Mouse (Mus musculus): ENCODE data around the gene Lypd6. TPM values are rescaled to one million over a fixed set of nuclear protein-coding genes. Genes with fewer than 3 reads are reported as not detected.

Lypd6 gene
- 0.13 and 0.40 TPM in 2 replicates for polyA plus RNA-seq (2015; fragmentation: Nextera tagmentation; extraction: Ambion mirVana)

- H3K36me3 ChIP-seq (replicated peaks) = no peaks in the 10 kb centered on the region
- H3K9me3 ChIP-seq (replicated peaks) = no peaks in the 10 kb centered on the region
- H3K4me3 ChIP-seq (replicated peaks) = peak within 1 kb of the TSS; percentile 52
- peak; percentile 74 for ATAC-seq (ENCODE audit: insufficient read depth)
- H3K4me1 ChIP-seq (replicated peaks) = no peaks in the 10 kb centered on the region
- peak within 1 kb of the TSS; percentile 68 for H3K4me2 ChIP-seq
- H3K27me3 ChIP-seq = peaks cover 37% of the 10 kb centered on the region
- H3K27ac ChIP-seq (replicated peaks) = no peak within 1 kb of the TSS
- no peak within 1 kb of the TSS for H3K9ac ChIP-seq
- under 1% methylated on average over 64 of the region's 76 CpGs for WGBS (ENCODE audit: insufficient replicate concordance)
These were observed at the start of gene Lypd6 for GRCm38 (mm10) chr2:50066246-50066967. Gene Lypd6, plus strand, starts transcription at chr2:50066429.

GRCm38 (mm10) chr2:50019477-50019876 lies 46.8 kb upstream of the Lypd6 start:
- H3K4me1 ChIP-seq (replicated peaks) = no peaks in the 10 kb centered on the region
- H3K4me2 ChIP-seq = no peak overlapping the region
- H3K36me3 ChIP-seq (replicated peaks) = no peaks in the 10 kb centered on the region
- no peaks in the 10 kb centered on the region for H3K27me3 ChIP-seq
- no peak overlapping the region for H3K27ac ChIP-seq (replicated peaks)
- no peaks in the 10 kb centered on the region for H3K9me3 ChIP-seq (replicated peaks)
- H3K4me3 ChIP-seq (replicated peaks) = no peak overlapping the region
- WGBS (ENCODE audit: insufficient replicate concordance) = 37% methylated on average over 1 of the region's 1 CpGs
- ATAC-seq (ENCODE audit: insufficient read depth) = no peak
- H3K9ac ChIP-seq = no peak overlapping the region

- no peak for ATAC-seq (ENCODE audit: insufficient read depth)
- H3K27ac ChIP-seq (replicated peaks) = no peak overlapping the region
- 65% methylated on average over 5 of the region's 5 CpGs for WGBS (ENCODE audit: insufficient replicate concordance)
These were observed 40.7 kb upstream of the Lypd6 start for GRCm38 (mm10) chr2:50025549-50025948.

GRCm38 (mm10) chr2:50028930-50029329 lies 37.3 kb upstream of the Lypd6 start:
- Histone ChIP-seq H3K27me3 (no peaks in the 10 kb centered on the region), H3K4me3 (replicated peaks) (no peak overlapping the region), H3K9ac (no peak overlapping the region), H3K27ac (replicated peaks) (no peak overlapping the region), H3K4me1 (replicated peaks) (no peaks in the 10 kb centered on the region), H3K4me2 (no peak overlapping the region), H3K9me3 (replicated peaks) (no peaks in the 10 kb centered on the region), H3K36me3 (replicated peaks) (no peaks in the 10 kb centered on the region)
- WGBS (ENCODE audit: insufficient replicate concordance) = 57% methylated on average over 8 of the region's 8 CpGs
- no peak for ATAC-seq (ENCODE audit: insufficient read depth)

More at GRCm38 (mm10) chr2:50025549-50025948, 40.7 kb upstream of the Lypd6 start:
- Histone ChIP-seq H3K36me3 (replicated peaks) (no peaks in the 10 kb centered on the region), H3K4me2 (no peak overlapping the region), H3K4me1 (replicated peaks) (no peaks in the 10 kb centered on the region), H3K27me3 (no peaks in the 10 kb centered on the region), H3K9ac (no peak overlapping the region), H3K9me3 (replicated peaks) (no peaks in the 10 kb centered on the region), H3K4me3 (replicated peaks) (no peak overlapping the region)

- no peaks in the 10 kb centered on the region for H3K27me3 ChIP-seq
- no peak for ATAC-seq (ENCODE audit: insufficient read depth)
- H3K27ac ChIP-seq (replicated peaks) = no peak overlapping the region
- H3K36me3 ChIP-seq (replicated peaks) = no peaks in the 10 kb centered on the region
- no peak overlapping the region for H3K4me3 ChIP-seq (replicated peaks)
- no peak overlapping the region for H3K4me2 ChIP-seq
- H3K9ac ChIP-seq = no peak overlapping the region
- 61% methylated on average over 7 of the region's 7 CpGs for WGBS (ENCODE audit: insufficient replicate concordance)
- no peaks in the 10 kb centered on the region for H3K4me1 ChIP-seq (replicated peaks)
- H3K9me3 ChIP-seq (replicated peaks) = no peaks in the 10 kb centered on the region
These were observed 21.9 kb upstream of the Lypd6 start for GRCm38 (mm10) chr2:50044170-50044870.

GRCm38 (mm10) chr2:50044871-50045470 lies 21.3 kb upstream of the Lypd6 start:
- Histone ChIP-seq H3K9ac (no peak overlapping the region), H3K9me3 (replicated peaks) (no peaks in the 10 kb centered on the region), H3K4me3 (replicated peaks) (no peak overlapping the region), H3K27ac (replicated peaks) (no peak overlapping the region), H3K27me3 (no peaks in the 10 kb centered on the region), H3K4me2 (no peak overlapping the region), H3K4me1 (replicated peaks) (no peaks in the 10 kb centered on the region), H3K36me3 (replicated peaks) (no peaks in the 10 kb centered on the region)
- no peak for ATAC-seq (ENCODE audit: insufficient read depth)
- WGBS (ENCODE audit: insufficient replicate concordance) = 58% methylated on average over 7 of the region's 7 CpGs

- no peaks in the 10 kb centered on the region for H3K27me3 ChIP-seq
- H3K4me1 ChIP-seq (replicated peaks) = no peaks in the 10 kb centered on the region
- H3K27ac ChIP-seq (replicated peaks) = no peak overlapping the region
- 59% methylated on average over 4 of the region's 4 CpGs for WGBS (ENCODE audit: insufficient replicate concordance)
- H3K4me3 ChIP-seq (replicated peaks) = no peak overlapping the region
- no peak for ATAC-seq (ENCODE audit: insufficient read depth)
- H3K9me3 ChIP-seq (replicated peaks) = no peaks in the 10 kb centered on the region
- H3K9ac ChIP-seq = no peak overlapping the region
- no peaks in the 10 kb centered on the region for H3K36me3 ChIP-seq (replicated peaks)
- H3K4me2 ChIP-seq = no peak overlapping the region
These were observed 20.4 kb upstream of the Lypd6 start for GRCm38 (mm10) chr2:50045841-50046240.

- no peak for ATAC-seq (ENCODE audit: insufficient read depth)
- Histone ChIP-seq H3K4me1 (replicated peaks) (no peaks in the 10 kb centered on the region), H3K9me3 (replicated peaks) (no peaks in the 10 kb centered on the region)
These were observed 17.8 kb upstream of the Lypd6 start for GRCm38 (mm10) chr2:50048442-50048841.

GRCm38 (mm10) chr2:50053893-50054292 lies 12.3 kb upstream of the Lypd6 start:
- no peaks in the 10 kb centered on the region for H3K9me3 ChIP-seq (replicated peaks)
- H3K27ac ChIP-seq (replicated peaks) = no peak overlapping the region
- no peaks in the 10 kb centered on the region for H3K27me3 ChIP-seq
- H3K4me3 ChIP-seq (replicated peaks) = no peak overlapping the region
- no peaks in the 10 kb centered on the region for H3K4me1 ChIP-seq (replicated peaks)
- ATAC-seq (ENCODE audit: insufficient read depth) = no peak
- no peaks in the 10 kb centered on the region for H3K36me3 ChIP-seq (replicated peaks)
- 52% methylated on average over 1 of the region's 1 CpGs for WGBS (ENCODE audit: insufficient replicate concordance)
- no peak overlapping the region for H3K9ac ChIP-seq
- no peak overlapping the region for H3K4me2 ChIP-seq

More at GRCm38 (mm10) chr2:50048442-50048841, 17.8 kb upstream of the Lypd6 start:
- H3K27ac ChIP-seq (replicated peaks) = no peak overlapping the region
- no peaks in the 10 kb centered on the region for H3K27me3 ChIP-seq
- no peaks in the 10 kb centered on the region for H3K36me3 ChIP-seq (replicated peaks)
- H3K4me2 ChIP-seq = no peak overlapping the region
- H3K4me3 ChIP-seq (replicated peaks) = no peak overlapping the region
- no peak overlapping the region for H3K9ac ChIP-seq

GRCm38 (mm10) chr2:50065902-50066245 lies 355 bp upstream of the Lypd6 start:
- H3K27me3 ChIP-seq = peaks cover 37% of the 10 kb centered on the region
- H3K4me3 ChIP-seq (replicated peaks) = peak overlapping the region; percentile 52
- no peak overlapping the region for H3K9ac ChIP-seq
- 4% methylated on average over 14 of the region's 14 CpGs for WGBS (ENCODE audit: insufficient replicate concordance)
- no peaks in the 10 kb centered on the region for H3K9me3 ChIP-seq (replicated peaks)
- H3K36me3 ChIP-seq (replicated peaks) = no peaks in the 10 kb centered on the region
- ATAC-seq (ENCODE audit: insufficient read depth) = 0 out of 2 replicates have a peak, but pooled peaks have one; percentile 7
- H3K4me2 ChIP-seq = peak overlapping the region; percentile 68
- no peaks in the 10 kb centered on the region for H3K4me1 ChIP-seq (replicated peaks)
- H3K27ac ChIP-seq (replicated peaks) = no peak overlapping the region

- no peaks in the 10 kb centered on the region for H3K36me3 ChIP-seq (replicated peaks)
- H3K9me3 ChIP-seq (replicated peaks) = no peaks in the 10 kb centered on the region
- no peak overlapping the region for H3K9ac ChIP-seq
- H3K27me3 ChIP-seq = peaks cover 37% of the 10 kb centered on the region
- H3K4me1 ChIP-seq (replicated peaks) = no peaks in the 10 kb centered on the region
- no peak for ATAC-seq (ENCODE audit: insufficient read depth)
- peak overlapping the region; percentile 68 for H3K4me2 ChIP-seq
- 3% methylated on average over 9 of the region's 9 CpGs for WGBS (ENCODE audit: insufficient replicate concordance)
- peak overlapping the region; percentile 52 for H3K4me3 ChIP-seq (replicated peaks)
- no peak overlapping the region for H3K27ac ChIP-seq (replicated peaks)
These were observed 713 bp downstream of the Lypd6 start for GRCm38 (mm10) chr2:50066968-50067315.
